Mouse (Mus musculus) CH12.LX (cell line): ENCODE measurements around the gene Macrod1. TPM values are rescaled to one million over a fixed set of nuclear protein-coding genes. Genes with fewer than 3 reads are reported as not detected.

ENCODE experiments used
- DNase-seq: peaks from one replicate; pipeline ENCODE4 v3.0.0-alpha.2; 2013; ENCODE audit errors: extremely low read depth
- H3K27ac ChIP-seq: 2 replicates; pipeline ENCODE4 v1.5.1; 2012; ENCODE audit warnings: low read depth, mild to moderate bottlenecking, control low read depth, moderate library complexity; ENCODE audit not compliant: insufficient read depth
- H3K27me3 ChIP-seq: replicated peaks from 2 replicates; pipeline ENCODE3; 2012; ENCODE audit warnings: inconsistent platforms
- H3K36me3 ChIP-seq, 2 experiments: replicated peaks in 1 of 2; 2 replicates each; pipeline versions ENCODE3 to v1.6.1; 2012; ENCODE audit warnings: inconsistent platforms in 1 of 2, low read length in 1 of 2, mild to moderate bottlenecking in 1 of 2, mixed read lengths in 1 of 2, moderate library complexity in 1 of 2; ENCODE audit not compliant: control insufficient read depth in 1 of 2, insufficient read depth in 1 of 2
- H3K4me1 ChIP-seq, 2 experiments: 2 replicates each; pipeline ENCODE4 v1.6.1; 2012; ENCODE audit warnings: inconsistent platforms in 1 of 2, moderate library complexity in 1 of 2; ENCODE audit not compliant: insufficient read depth in 2 of 2, control insufficient read depth in 1 of 2
- H3K4me2 ChIP-seq: 2 replicates; pipeline ENCODE4 v1.6.1; 2012; ENCODE audit warnings: low read depth, mild to moderate bottlenecking, control low read depth; ENCODE audit not compliant: poor library complexity, insufficient read depth, severe bottlenecking
- H3K4me3 ChIP-seq, 3 experiments: fragments of 150-350 bp in 1 of 3; sonication (generic) in 1 of 3; replicated peaks in 1 of 3; 2 replicates each; pipeline versions ENCODE3 to v1.5.1; 2011 to 2012; ENCODE audit warnings: low read depth in 2 of 3, low read length in 2 of 3, mild to moderate bottlenecking in 2 of 3, moderate library complexity in 2 of 3, control low read depth in 1 of 3, improper control_type of control experiment in 1 of 3, inconsistent platforms in 1 of 3, mixed read lengths in 1 of 3; ENCODE audit not compliant: poor library complexity in 1 of 3
- H3K79me2 ChIP-seq: replicated peaks from 2 replicates; pipeline ENCODE4 v1.6.1; 2012; ENCODE audit warnings: mild to moderate bottlenecking, moderate library complexity; ENCODE audit not compliant: control insufficient read depth, poor library complexity, insufficient read depth, severe bottlenecking; ENCODE audit errors: extremely low read depth
- H3K9ac ChIP-seq: 2 replicates; pipeline ENCODE4 v1.6.1; 2012; ENCODE audit warnings: low read depth, mild to moderate bottlenecking, control low read depth, moderate library complexity; ENCODE audit not compliant: insufficient read depth
- H3K9me3 ChIP-seq: replicated peaks from 2 replicates; pipeline ENCODE3; 2012; ENCODE audit warnings: low read length, inconsistent platforms, mixed read lengths
- BHLHE40 ChIP-seq: IDR thresholded peaks from 2 replicates; pipeline ENCODE4 v1.6.1; 2011; ENCODE audit warnings: mild to moderate bottlenecking, low read depth, low read length, improper control_type of control experiment
- CHD1 ChIP-seq: IDR thresholded peaks from 2 replicates; pipeline ENCODE4 v1.6.1; 2012; ENCODE audit warnings: low read depth, low read length, improper control_type of control experiment, inconsistent platforms
- CHD2 ChIP-seq: IDR thresholded peaks from 2 replicates; pipeline ENCODE4 v1.6.1; 2011; ENCODE audit warnings: low read length, improper control_type of control experiment
- E2F4 ChIP-seq: IDR thresholded peaks from 2 replicates; pipeline ENCODE4 v1.6.1; 2011; ENCODE audit warnings: low read depth, low read length, improper control_type of control experiment; ENCODE audit not compliant: insufficient replicate concordance
- ETS1 ChIP-seq: conservative IDR thresholded peaks from 2 replicates; pipeline ENCODE4 v1.6.1; 2012; ENCODE audit warnings: low read depth, mild to moderate bottlenecking, inconsistent platforms, low read length, improper control_type of control experiment, moderate library complexity
- GABPA ChIP-seq: IDR thresholded peaks from 2 replicates; pipeline ENCODE4 v1.6.1; 2012; ENCODE audit warnings: low read depth, low read length, improper control_type of control experiment, inconsistent platforms; ENCODE audit not compliant: insufficient replicate concordance
- JUND ChIP-seq: conservative IDR thresholded peaks from 2 replicates; pipeline ENCODE4 v1.6.1; 2011; ENCODE audit warnings: low read depth, low read length, improper control_type of control experiment
- MAX ChIP-seq: IDR thresholded peaks from 2 replicates; pipeline ENCODE4 v1.6.1; 2011; ENCODE audit warnings: low read length, improper control_type of control experiment
- MAZ ChIP-seq: IDR thresholded peaks from 2 replicates; pipeline ENCODE4 v1.6.1; 2012; ENCODE audit warnings: low read depth, mild to moderate bottlenecking, inconsistent platforms, low read length, improper control_type of control experiment, moderate library complexity
- MEF2A ChIP-seq: IDR thresholded peaks from 2 replicates; pipeline ENCODE4 v1.6.1; 2014; ENCODE audit warnings: low read depth, mild to moderate bottlenecking, inconsistent platforms, low read length, improper control_type of control experiment, borderline replicate concordance
- MXI1 ChIP-seq: IDR thresholded peaks from 2 replicates; pipeline ENCODE4 v1.6.1; 2011; ENCODE audit warnings: mild to moderate bottlenecking, low read depth, low read length, improper control_type of control experiment
- NELFE ChIP-seq: IDR thresholded peaks from 2 replicates; pipeline ENCODE4 v1.6.1; 2011; ENCODE audit warnings: low read depth, low read length, improper control_type of control experiment
- NRF1 ChIP-seq: IDR thresholded peaks from 2 replicates; pipeline ENCODE4 v1.6.1; 2014; ENCODE audit warnings: low read depth, mild to moderate bottlenecking, inconsistent platforms, low read length, improper control_type of control experiment, moderate library complexity
- POLR2AphosphoS2 ChIP-seq: IDR thresholded peaks from 2 replicates; pipeline ENCODE4 v1.6.1; 2011; ENCODE audit warnings: low read depth, low read length, improper control_type of control experiment
- RAD21 ChIP-seq: IDR thresholded peaks from 2 replicates; pipeline ENCODE4 v1.6.1; 2011; ENCODE audit warnings: low read depth, mild to moderate bottlenecking, low read length, improper control_type of control experiment, moderate library complexity
- RCOR1 ChIP-seq: conservative IDR thresholded peaks from 2 replicates; pipeline ENCODE4 v1.6.1; 2012; ENCODE audit warnings: low read depth, mild to moderate bottlenecking, inconsistent platforms, low read length, improper control_type of control experiment
- SIN3A ChIP-seq: IDR thresholded peaks from 2 replicates; pipeline ENCODE4 v1.6.1; 2012; ENCODE audit warnings: low read length, improper control_type of control experiment, inconsistent platforms
- SMC3 ChIP-seq: IDR thresholded peaks from 2 replicates; pipeline ENCODE4 v1.6.1; 2011; ENCODE audit warnings: low read depth, low read length, improper control_type of control experiment
- TBP ChIP-seq: conservative IDR thresholded peaks from 2 replicates; pipeline ENCODE4 v1.6.1; 2011; ENCODE audit warnings: low read depth, low read length, improper control_type of control experiment
- UBTF ChIP-seq: IDR thresholded peaks from 2 replicates; pipeline ENCODE4 v1.6.1; 2012; ENCODE audit warnings: low read depth, mild to moderate bottlenecking, inconsistent platforms, low read length, improper control_type of control experiment, moderate library complexity
- USF2 ChIP-seq: conservative IDR thresholded peaks from 2 replicates; pipeline ENCODE4 v1.6.1; 2011; ENCODE audit warnings: low read depth, low read length, improper control_type of control experiment
- ZC3H11A ChIP-seq: IDR thresholded peaks from 2 replicates; pipeline ENCODE4 v1.6.1; 2012; ENCODE audit warnings: low read depth, mild to moderate bottlenecking, inconsistent platforms, low read length, improper control_type of control experiment
- ZKSCAN1 ChIP-seq: IDR thresholded peaks from 2 replicates; pipeline ENCODE4 v1.6.1; 2012; ENCODE audit warnings: low read depth, inconsistent platforms, low read length, improper control_type of control experiment, borderline replicate concordance
- ZNF384 ChIP-seq: IDR thresholded peaks from 2 replicates; pipeline ENCODE4 v1.6.1; 2012; ENCODE audit warnings: low read depth, low read length, improper control_type of control experiment, inconsistent platforms
- dilution Hi-C: fragments of 300-500 bp; cut with MboI; formaldehyde crosslinking; loops from 2 replicates; pipeline ENCODE4 v1.14.3; 2020; ENCODE audit warnings: low sequenced_read_pairs; ENCODE audit not compliant: extremely low pct_unique_long_range_greater_than_20kb, extremely low pct_ligation_motif_present
- in situ Hi-C: fragments of 300-500 bp; cut with MboI; formaldehyde crosslinking; loops from 3 replicates; pipeline ENCODE4 v1.14.3; 2019; ENCODE audit warnings: low sequenced_read_pairs, low pct_ligation_motif_present, low pct_unique_long_range_greater_than_20kb, mixed read lengths
- polyA plus RNA-seq: library from polyadenylated mRNA; unstranded; fragments of >175 nt; gene quantifications from 2 replicates; pipeline ENCODE4 v1.2.1, GENCODE M21; 2012; ENCODE audit warnings: low read depth; ENCODE audit not compliant: insufficient read length
- total RNA-seq, 2 experiments: library from RNA; depleted of rRNA; stranded (reverse); fragments of 300-350 nt in 1 of 2; fragments of >200 nt in 1 of 2; gene quantifications; 2 replicates each; pipeline ENCODE4 v1.2.3; 2012 to 2014

Macrod1 gene
- total and polyA plus RNA-seq, 3 experiments, result 1.0 TPM; not detected in 2

DNA sequence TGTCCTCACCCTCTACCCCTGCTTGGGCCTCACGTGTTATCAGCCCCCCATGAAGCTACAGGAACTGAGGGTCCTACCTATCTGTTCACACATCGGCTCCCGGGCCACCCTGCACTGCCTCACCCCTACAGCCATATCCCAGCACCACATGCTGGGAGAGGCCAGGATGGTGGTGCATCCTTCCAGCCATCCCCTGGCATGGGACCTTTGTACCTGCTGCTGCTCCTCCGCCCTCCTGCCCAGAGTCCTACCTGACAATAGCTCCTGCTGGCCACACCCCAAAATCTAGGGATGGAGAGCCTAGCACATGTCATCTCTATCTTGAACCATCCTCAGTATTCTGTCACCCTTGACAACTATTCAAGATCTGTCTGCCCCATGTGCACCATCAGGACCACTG is 132.4 kb downstream of the Macrod1 start:
- dilution Hi-C loops, result no loop called here
- Histone ChIP-seq H3K79me2 (no peaks in the 10 kb centered on the region), H3K4me1 (peaks cover 5 to 6% of the 10 kb centered on the region in 2 experiments; a peak in 1 of 4 replicates), H3K27me3 (peaks cover 48% of the 10 kb centered on the region), H3K27ac (no peak overlapping the region), H3K4me3 (no peak overlapping the region), H3K4me2 (no peak overlapping the region), H3K9me3 (no peaks in the 10 kb centered on the region), H3K36me3 (no peaks in the 10 kb centered on the region), H3K9ac (no peak overlapping the region)
- in situ Hi-C loops, result no loop called here
- no peak for DNase-seq
- TF ChIP-seq NELFE (no peak), CHD1 (no peak), ZC3H11A (no peak), RAD21 (no peak), RCOR1 (no peak), POLR2AphosphoS2 (no peak), SMC3 (no peak), ZNF384 (no peak), USF2 (no peak), NRF1 (no peak), GABPA (no peak), SIN3A (no peak), BHLHE40 (no peak), E2F4 (no peak), MEF2A (no peak), CHD2 (no peak), MAX (no peak), MXI1 (no peak), ETS1 (no peak), TBP (no peak)

DNA sequence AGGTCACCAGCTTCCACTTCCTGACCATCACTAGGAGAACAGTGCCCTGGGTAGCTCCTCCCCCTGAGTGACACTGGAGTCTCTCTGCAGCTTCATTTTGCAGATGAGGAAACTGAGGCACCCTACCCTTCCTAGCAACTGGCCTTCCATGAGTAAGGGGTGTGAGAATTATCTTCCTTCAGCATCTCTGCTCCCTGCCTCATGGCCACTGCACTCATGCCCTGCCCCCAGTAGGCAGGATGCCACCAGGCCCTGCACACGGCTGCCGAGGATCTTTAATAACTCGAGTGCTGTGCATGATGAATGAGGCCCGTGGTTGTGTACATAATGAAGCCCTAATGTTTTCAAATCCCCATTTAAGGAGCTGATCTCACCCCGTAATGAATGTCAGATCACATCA is 134.4 kb downstream of the Macrod1 start:
- Histone ChIP-seq H3K4me1 (peaks cover 5 to 6% of the 10 kb centered on the region in 2 experiments; a peak in 1 of 4 replicates), H3K9ac (no peak overlapping the region), H3K27me3 (peaks cover 31% of the 10 kb centered on the region), H3K4me2 (no peak overlapping the region), H3K9me3 (no peaks in the 10 kb centered on the region), H3K36me3 (peaks cover 0 to 6% of the 10 kb centered on the region in 2 experiments), H3K27ac (no peak overlapping the region), H3K79me2 (no peaks in the 10 kb centered on the region), H3K4me3 (no peak overlapping the region)
- dilution Hi-C loops (no loop called here), in situ Hi-C loops (no loop called here)
- TF ChIP-seq BHLHE40 (no peak), MXI1 (no peak), GABPA (no peak), MAX (no peak), SIN3A (no peak), SMC3 (no peak), JUND (no peak), ZKSCAN1 (no peak), UBTF (no peak), MAZ (no peak), NRF1 (no peak)
- DNase-seq, result no peak
